Mouse (Mus musculus): ENCODE data around the gene Slc25a28. TPM values are rescaled to one million over a fixed set of nuclear protein-coding genes. Genes with fewer than 3 reads are reported as not detected.

Gene Slc25a28
- polyA plus RNA-seq, 1 experiment from 2014 or later = 14.0 TPM

DNA sequence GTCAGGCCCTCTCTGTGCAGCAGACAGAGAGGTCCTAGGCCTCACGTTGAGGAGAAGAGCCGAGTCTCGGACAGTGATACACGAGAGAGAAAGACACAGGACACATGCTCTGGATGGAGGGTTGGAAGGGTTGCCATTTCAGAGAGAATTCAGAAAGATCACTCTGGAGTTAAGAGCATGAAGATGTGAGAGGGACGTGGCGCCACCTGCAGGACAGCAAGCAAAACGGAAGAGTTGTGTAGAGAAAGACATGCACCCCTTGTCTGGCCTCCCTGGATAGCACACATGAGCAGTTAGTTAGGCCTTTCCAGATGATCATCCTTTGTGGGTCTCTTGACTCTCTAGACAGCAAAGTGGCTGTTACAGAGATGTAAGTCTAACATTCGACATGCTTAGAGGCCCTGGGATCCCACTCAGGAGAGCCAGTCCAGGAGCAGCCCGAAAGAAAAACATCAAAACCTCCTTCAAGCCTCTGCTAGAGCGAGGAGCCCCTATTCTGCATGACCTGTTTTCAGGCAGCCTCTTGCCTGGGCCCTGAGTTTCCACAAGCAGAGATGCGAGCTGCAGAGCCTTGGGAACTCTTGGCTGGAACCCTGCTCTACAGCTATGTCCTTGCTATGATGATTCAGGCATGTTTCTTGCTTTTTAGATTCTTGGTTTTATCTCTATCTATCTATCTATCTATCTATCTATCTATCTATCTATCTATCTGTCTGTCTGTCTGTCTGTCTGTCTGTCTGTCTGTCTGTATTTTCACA lies 18.8 kb downstream of the Slc25a28 start:
- no peaks in the 10 kb centered on the region for H3K36me3 ChIP-seq
- no peaks in the 10 kb centered on the region for H3K27me3 ChIP-seq
- no peak overlapping the region for H3K4me2 ChIP-seq
- no peak for ATAC-seq (ENCODE audit: low read depth)
- H3K9ac ChIP-seq = no peak overlapping the region
- no peak overlapping the region for H3K27ac ChIP-seq (replicated peaks)
- no peak overlapping the region for H3K4me3 ChIP-seq
- WGBS = 40% methylated on average over 11 of the region's 11 CpGs
- H3K9me3 ChIP-seq = no peaks in the 10 kb centered on the region
- H3K4me1 ChIP-seq (replicated peaks) = no peaks in the 10 kb centered on the region

DNA sequence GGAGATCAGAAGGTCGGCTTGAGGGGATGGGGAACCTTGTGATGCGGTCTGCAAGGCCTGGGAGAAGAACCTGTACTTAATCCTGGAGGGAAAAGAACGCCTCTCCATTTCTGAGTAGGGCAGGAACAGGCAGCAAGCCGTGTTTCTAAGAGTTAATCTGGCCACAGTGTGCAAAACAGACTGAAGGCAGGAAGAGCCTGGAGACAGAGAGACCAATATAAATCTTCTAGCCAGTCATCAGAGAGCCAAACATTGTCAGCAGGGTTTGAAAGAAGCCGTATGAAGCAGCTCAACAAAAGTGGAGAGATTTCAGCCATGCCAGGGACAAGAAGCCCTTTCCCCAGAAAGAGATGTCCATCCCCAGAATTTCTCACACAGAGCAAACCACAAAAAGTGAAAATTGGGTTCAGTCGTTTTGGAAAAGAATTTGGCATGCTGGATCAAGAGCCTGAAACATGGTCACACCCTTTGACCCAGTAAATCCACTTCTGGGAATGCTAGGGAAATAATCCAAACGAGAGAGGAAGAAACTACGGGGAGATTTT lies 23.4 kb downstream of the Slc25a28 start:
- ATAC-seq (ENCODE audit: low read depth) = no peak
- H3K4me3 ChIP-seq = no peak overlapping the region
- no peak overlapping the region for H3K4me2 ChIP-seq
- H3K4me1 ChIP-seq (replicated peaks) = no peaks in the 10 kb centered on the region
- H3K9ac ChIP-seq = peak overlapping the region; percentile 5; the same call in 1 of the 2 replicates
- WGBS = 63% methylated on average over 8 of the region's 8 CpGs
- no peaks in the 10 kb centered on the region for H3K9me3 ChIP-seq
- no peak overlapping the region for H3K27ac ChIP-seq (replicated peaks)
- H3K36me3 ChIP-seq = no peaks in the 10 kb centered on the region
- H3K27me3 ChIP-seq = no peaks in the 10 kb centered on the region

GRCm38 (mm10) chr19:43648343-43648742 lies 26.3 kb downstream of the Slc25a28 start:
- 87% methylated on average over 4 of the region's 4 CpGs for WGBS
- Histone ChIP-seq H3K4me1 (replicated peaks) (no peaks in the 10 kb centered on the region), H3K4me3 (no peak overlapping the region), H3K4me2 (no peak overlapping the region), H3K27me3 (no peaks in the 10 kb centered on the region), H3K27ac (replicated peaks) (no peak overlapping the region), H3K36me3 (no peaks in the 10 kb centered on the region), H3K9ac (no peak overlapping the region), H3K9me3 (no peaks in the 10 kb centered on the region)
- no peak for ATAC-seq (ENCODE audit: low read depth)

DNA sequence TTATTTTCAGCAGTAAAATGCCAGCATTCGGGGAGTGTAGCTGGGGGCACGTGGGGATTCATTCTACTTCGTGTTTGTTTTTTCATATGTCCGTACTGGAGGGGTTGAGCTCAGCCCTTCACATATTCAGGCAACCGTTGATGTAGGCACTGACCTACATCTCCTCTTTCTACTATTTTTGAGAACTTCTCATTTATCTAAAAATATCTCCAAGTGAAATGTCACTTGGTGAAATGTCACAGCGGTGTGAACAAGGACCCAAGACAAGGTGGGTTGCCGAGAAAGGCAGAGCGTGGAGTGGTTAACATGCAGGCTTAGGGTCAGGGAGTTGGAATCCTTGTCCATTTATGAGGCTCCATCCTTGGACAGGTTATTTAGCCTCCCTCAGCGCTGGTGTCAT lies 27.4 kb downstream of the Slc25a28 start:
- Histone ChIP-seq H3K27ac (replicated peaks) (no peak overlapping the region), H3K9me3 (no peaks in the 10 kb centered on the region), H3K27me3 (no peaks in the 10 kb centered on the region), H3K4me3 (no peak overlapping the region), H3K4me2 (no peak overlapping the region), H3K4me1 (replicated peaks) (no peaks in the 10 kb centered on the region), H3K36me3 (no peaks in the 10 kb centered on the region), H3K9ac (no peak overlapping the region)
- ATAC-seq (ENCODE audit: low read depth) = no peak
- WGBS = 92% methylated on average over 9 of the region's 9 CpGs

GRCm38 (mm10) chr19:43646852-43647251 lies 27.8 kb downstream of the Slc25a28 start:
- H3K9me3 ChIP-seq = no peaks in the 10 kb centered on the region
- H3K9ac ChIP-seq = no peak overlapping the region
- H3K4me2 ChIP-seq = no peak overlapping the region
- no peak for ATAC-seq (ENCODE audit: low read depth)
- no peaks in the 10 kb centered on the region for H3K27me3 ChIP-seq
- H3K4me3 ChIP-seq = no peak overlapping the region
- WGBS = 67% methylated on average over 7 of the region's 7 CpGs
- no peaks in the 10 kb centered on the region for H3K4me1 ChIP-seq (replicated peaks)
- no peaks in the 10 kb centered on the region for H3K36me3 ChIP-seq
- H3K27ac ChIP-seq (replicated peaks) = no peak overlapping the region

DNA sequence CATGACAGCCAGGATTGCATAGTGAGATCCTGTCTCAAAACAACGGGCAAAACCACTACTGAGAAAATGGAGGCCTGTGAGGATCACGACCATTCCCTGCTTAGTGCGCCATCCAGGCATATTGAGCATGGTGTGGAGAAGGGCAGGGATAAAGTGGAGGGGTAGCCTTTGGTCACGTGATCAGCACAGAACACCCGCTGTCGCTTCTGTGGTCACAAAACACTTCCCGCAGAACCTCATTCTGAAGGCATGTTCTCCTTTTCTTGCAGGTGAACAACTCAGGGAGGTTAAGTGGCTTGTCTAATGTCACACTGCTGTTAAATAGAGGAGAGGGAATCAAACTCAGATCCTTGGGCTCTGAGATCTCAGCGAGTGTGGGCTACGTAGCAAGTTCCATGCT lies 29.2 kb downstream of the Slc25a28 start:
- no peak overlapping the region for H3K4me2 ChIP-seq
- H3K9ac ChIP-seq = no peak overlapping the region
- H3K4me1 ChIP-seq (replicated peaks) = no peaks in the 10 kb centered on the region
- no peaks in the 10 kb centered on the region for H3K36me3 ChIP-seq
- ATAC-seq (ENCODE audit: low read depth) = no peak
- H3K9me3 ChIP-seq = no peaks in the 10 kb centered on the region
- no peak overlapping the region for H3K4me3 ChIP-seq
- H3K27ac ChIP-seq (replicated peaks) = no peak overlapping the region
- no peaks in the 10 kb centered on the region for H3K27me3 ChIP-seq
- WGBS = 91% methylated on average over 9 of the region's 9 CpGs

GRCm38 (mm10) chr19:43642843-43643242 lies 31.8 kb downstream of the Slc25a28 start:
- no peaks in the 10 kb centered on the region for H3K9me3 ChIP-seq
- 77% methylated on average over 9 of the region's 9 CpGs for WGBS
- H3K36me3 ChIP-seq = no peaks in the 10 kb centered on the region
- H3K4me1 ChIP-seq (replicated peaks) = no peaks in the 10 kb centered on the region
- no peak for ATAC-seq (ENCODE audit: low read depth)
- no peak overlapping the region for H3K9ac ChIP-seq
- H3K4me2 ChIP-seq = no peak overlapping the region
- H3K27me3 ChIP-seq = no peaks in the 10 kb centered on the region
- no peak overlapping the region for H3K4me3 ChIP-seq
- H3K27ac ChIP-seq (replicated peaks) = no peak overlapping the region

DNA sequence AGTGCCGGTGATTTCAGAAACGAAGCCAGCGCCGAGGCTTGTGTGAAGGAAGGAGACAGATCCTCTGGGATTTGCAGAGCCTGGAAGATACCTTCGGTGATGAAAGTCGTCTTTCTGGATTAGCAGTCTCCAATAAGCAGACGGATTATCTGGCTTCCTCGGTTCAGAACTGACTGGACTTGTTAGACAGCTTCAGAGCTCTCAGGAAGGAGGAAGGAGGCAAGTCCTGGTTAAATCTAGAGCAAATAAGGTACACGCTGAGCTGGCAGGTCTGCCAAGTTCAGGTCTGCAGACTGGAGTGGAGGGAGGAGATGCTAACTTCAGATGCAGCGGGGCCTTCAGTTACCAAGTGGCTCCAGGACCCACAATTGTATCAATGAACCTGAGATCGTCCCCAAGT lies 32.8 kb downstream of the Slc25a28 start:
- H3K4me2 ChIP-seq = no peak overlapping the region
- no peaks in the 10 kb centered on the region for H3K9me3 ChIP-seq
- H3K4me1 ChIP-seq (replicated peaks) = no peaks in the 10 kb centered on the region
- no peak for ATAC-seq (ENCODE audit: low read depth)
- H3K9ac ChIP-seq = no peak overlapping the region
- H3K36me3 ChIP-seq = no peaks in the 10 kb centered on the region
- H3K27ac ChIP-seq (replicated peaks) = no peak overlapping the region
- H3K4me3 ChIP-seq = no peak overlapping the region
- H3K27me3 ChIP-seq = no peaks in the 10 kb centered on the region
- WGBS = 80% methylated on average over 11 of the region's 11 CpGs

DNA sequence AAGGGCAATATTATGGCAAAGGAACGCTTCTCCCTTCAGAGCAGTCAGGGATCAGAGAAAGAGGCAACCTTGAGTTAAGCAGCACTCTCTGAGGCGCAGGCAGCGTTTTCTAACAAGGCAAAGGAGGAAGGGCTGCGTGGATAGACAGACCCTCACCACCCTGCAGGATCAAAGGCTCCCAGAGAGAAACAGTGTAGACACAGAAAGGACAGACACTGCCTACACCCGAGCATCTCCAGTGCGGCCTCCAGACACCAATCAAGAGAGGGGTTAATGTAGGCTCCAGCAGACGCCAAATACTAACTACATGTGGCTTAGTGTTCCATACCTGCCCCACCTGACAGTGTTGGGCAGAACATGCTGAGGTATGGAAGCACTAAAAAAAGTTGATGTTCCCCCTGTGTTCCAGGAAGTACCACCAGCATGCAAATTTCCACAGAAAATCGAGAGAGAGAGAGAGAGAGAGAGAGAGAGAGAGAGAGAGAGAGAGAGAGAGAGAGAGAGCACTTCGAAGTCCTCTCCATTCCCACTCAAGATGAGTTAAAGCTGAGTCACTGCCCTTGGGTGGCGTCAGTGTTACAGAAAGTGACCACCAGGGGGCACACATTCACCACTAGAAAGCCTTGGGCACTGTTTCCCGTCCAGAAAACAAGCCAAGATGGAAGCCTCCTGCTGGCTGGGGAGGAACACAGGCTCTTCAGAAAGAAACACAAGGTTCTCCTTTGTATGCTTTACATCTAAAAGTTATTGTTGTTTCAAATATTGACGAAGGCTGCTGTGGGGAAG lies 44.0 kb downstream of the Slc25a28 start:
- H3K9me3 ChIP-seq = no peaks in the 10 kb centered on the region
- 29% methylated on average over 12 of the region's 12 CpGs for WGBS
- H3K27me3 ChIP-seq = 0 out of 2 replicates have a peak, but pooled peaks cover 9% of the 10 kb centered on the region
- 0 out of 2 replicates have a peak, but pooled peaks have one; percentile 48 for ATAC-seq (ENCODE audit: low read depth)
- H3K27ac ChIP-seq (replicated peaks) = no peak overlapping the region
- no peak overlapping the region for H3K4me3 ChIP-seq
- peaks cover 9% of the 10 kb centered on the region for H3K4me1 ChIP-seq (replicated peaks)
- H3K9ac ChIP-seq = no peak overlapping the region
- H3K36me3 ChIP-seq = no peaks in the 10 kb centered on the region
- no peak overlapping the region for H3K4me2 ChIP-seq

DNA sequence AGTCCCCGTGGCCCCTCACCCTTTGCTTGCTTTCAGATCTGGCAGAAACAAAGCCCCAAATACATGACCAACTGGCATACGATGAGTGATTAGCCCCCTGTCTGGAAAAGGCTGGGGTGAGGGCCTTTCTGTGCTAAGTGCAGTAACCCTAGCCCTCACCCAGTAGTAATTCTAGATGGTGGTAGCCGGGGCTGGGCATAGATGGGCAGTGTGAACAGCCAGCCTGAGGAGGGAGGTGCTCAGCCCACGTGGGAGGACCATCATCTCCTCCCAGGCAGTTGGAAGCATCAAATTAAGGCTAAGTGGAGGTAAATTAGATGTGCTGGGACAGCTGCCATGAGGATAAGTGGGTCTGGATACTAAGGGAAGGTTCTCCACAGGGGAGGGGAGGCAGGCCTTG lies 45.6 kb downstream of the Slc25a28 start:
- Histone ChIP-seq H3K27me3 (peaks cover 18% of the 10 kb centered on the region), H3K9ac (no peak overlapping the region), H3K4me3 (no peak overlapping the region), H3K27ac (replicated peaks) (no peak overlapping the region), H3K36me3 (no peaks in the 10 kb centered on the region), H3K4me1 (replicated peaks) (peaks cover 9% of the 10 kb centered on the region), H3K9me3 (no peaks in the 10 kb centered on the region), H3K4me2 (no peak overlapping the region)
- 26% methylated on average over 4 of the region's 4 CpGs for WGBS
- ATAC-seq (ENCODE audit: low read depth) = no peak

DNA sequence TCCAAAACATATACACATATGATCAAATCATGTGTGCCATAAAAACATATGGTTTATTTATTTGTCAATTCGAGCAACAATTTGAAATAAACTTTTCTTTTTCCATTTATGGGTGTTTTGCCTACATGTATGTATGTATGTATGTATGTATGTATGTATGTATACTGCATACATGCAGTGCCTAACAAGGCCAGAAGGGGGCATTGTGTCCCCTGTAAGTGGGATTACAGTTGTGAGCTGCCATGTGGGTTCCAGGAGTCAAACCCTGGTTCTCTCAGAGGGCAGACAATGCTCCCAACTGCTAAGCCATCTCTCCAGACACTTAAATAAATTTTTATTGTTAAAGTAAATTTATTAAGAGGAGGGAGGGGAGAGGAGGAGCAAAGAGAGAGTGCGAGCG lies 47.3 kb downstream of the Slc25a28 start:
- H3K9ac ChIP-seq = no peak overlapping the region
- no peak overlapping the region for H3K27ac ChIP-seq (replicated peaks)
- ATAC-seq (ENCODE audit: low read depth) = no peak
- no peak overlapping the region for H3K4me2 ChIP-seq
- H3K4me1 ChIP-seq (replicated peaks) = peaks cover 9% of the 10 kb centered on the region
- no peaks in the 10 kb centered on the region for H3K36me3 ChIP-seq
- H3K27me3 ChIP-seq = peaks cover 35% of the 10 kb centered on the region
- no peaks in the 10 kb centered on the region for H3K9me3 ChIP-seq
- 95% methylated on average over 3 of the region's 3 CpGs for WGBS
- no peak overlapping the region for H3K4me3 ChIP-seq

DNA sequence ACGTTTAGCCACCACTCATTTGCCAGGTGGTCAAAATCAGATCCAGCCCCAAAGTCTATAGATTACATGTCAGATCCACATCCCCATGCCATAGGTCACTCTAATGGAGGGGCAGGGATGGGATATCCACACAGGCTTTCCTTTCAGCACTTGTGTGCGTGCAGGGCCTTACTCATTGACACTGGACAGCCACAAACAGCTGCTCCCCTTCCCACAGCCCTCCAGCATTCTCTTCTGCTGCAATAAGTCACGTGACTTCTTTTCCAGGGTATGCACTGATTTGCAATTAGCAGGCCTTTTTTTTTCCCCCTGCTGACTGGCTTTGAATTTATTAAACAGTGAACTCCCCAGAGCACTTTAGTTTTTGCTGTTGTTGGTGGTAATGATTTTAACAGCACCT lies 48.5 kb downstream of the Slc25a28 start:
- Histone ChIP-seq H3K4me2 (no peak overlapping the region), H3K9me3 (no peaks in the 10 kb centered on the region), H3K27me3 (peaks cover 47% of the 10 kb centered on the region), H3K4me3 (no peak overlapping the region), H3K36me3 (no peaks in the 10 kb centered on the region), H3K9ac (no peak overlapping the region), H3K4me1 (replicated peaks) (peaks cover 9% of the 10 kb centered on the region), H3K27ac (replicated peaks) (peak overlapping the region; percentile 42; the same call in 1 of the 2 replicates)
- peak; percentile 70 for ATAC-seq (ENCODE audit: low read depth)
- WGBS = 13% methylated on average over 3 of the region's 3 CpGs
